Mouse (Mus musculus) CH12.LX (cell line): Measurements from ENCODE around the gene Zfp692. TPM values are rescaled to one million over a fixed set of nuclear protein-coding genes. Genes with fewer than 3 reads are reported as not detected.
A peak's percentile ranks its signal among the peaks of the same experiment; 100 is the strongest.

Experiments
- DNase-seq: peaks from one replicate; pipeline ENCODE4 v3.0.0-alpha.2; 2013; ENCODE audit errors: extremely low read depth
- H3K27ac ChIP-seq: 2 replicates; pipeline ENCODE4 v1.5.1; 2012; ENCODE audit warnings: low read depth, mild to moderate bottlenecking, control low read depth, moderate library complexity; ENCODE audit not compliant: insufficient read depth
- H3K27me3 ChIP-seq: replicated peaks from 2 replicates; pipeline ENCODE3; 2012; ENCODE audit warnings: inconsistent platforms
- H3K36me3 ChIP-seq, 2 experiments: replicated peaks in 1 of 2; 2 replicates each; pipeline versions ENCODE3 to v1.6.1; 2012; ENCODE audit warnings: inconsistent platforms in 1 of 2, low read length in 1 of 2, mild to moderate bottlenecking in 1 of 2, mixed read lengths in 1 of 2, moderate library complexity in 1 of 2; ENCODE audit not compliant: control insufficient read depth in 1 of 2, insufficient read depth in 1 of 2
- H3K4me1 ChIP-seq, 2 experiments: 2 replicates each; pipeline ENCODE4 v1.6.1; 2012; ENCODE audit warnings: inconsistent platforms in 1 of 2, moderate library complexity in 1 of 2; ENCODE audit not compliant: insufficient read depth in 2 of 2, control insufficient read depth in 1 of 2
- H3K4me2 ChIP-seq: 2 replicates; pipeline ENCODE4 v1.6.1; 2012; ENCODE audit warnings: low read depth, mild to moderate bottlenecking, control low read depth; ENCODE audit not compliant: poor library complexity, insufficient read depth, severe bottlenecking
- H3K4me3 ChIP-seq, 3 experiments: fragments of 150-350 bp in 1 of 3; sonication (generic) in 1 of 3; replicated peaks in 1 of 3; 2 replicates each; pipeline versions ENCODE3 to v1.5.1; 2011 to 2012; ENCODE audit warnings: low read depth in 2 of 3, low read length in 2 of 3, mild to moderate bottlenecking in 2 of 3, moderate library complexity in 2 of 3, control low read depth in 1 of 3, improper control_type of control experiment in 1 of 3, inconsistent platforms in 1 of 3, mixed read lengths in 1 of 3; ENCODE audit not compliant: poor library complexity in 1 of 3
- H3K79me2 ChIP-seq: replicated peaks from 2 replicates; pipeline ENCODE4 v1.6.1; 2012; ENCODE audit warnings: mild to moderate bottlenecking, moderate library complexity; ENCODE audit not compliant: control insufficient read depth, poor library complexity, insufficient read depth, severe bottlenecking; ENCODE audit errors: extremely low read depth
- H3K9ac ChIP-seq: 2 replicates; pipeline ENCODE4 v1.6.1; 2012; ENCODE audit warnings: low read depth, mild to moderate bottlenecking, control low read depth, moderate library complexity; ENCODE audit not compliant: insufficient read depth
- H3K9me3 ChIP-seq: replicated peaks from 2 replicates; pipeline ENCODE3; 2012; ENCODE audit warnings: low read length, inconsistent platforms, mixed read lengths
- BHLHE40 ChIP-seq: IDR thresholded peaks from 2 replicates; pipeline ENCODE4 v1.6.1; 2011; ENCODE audit warnings: mild to moderate bottlenecking, low read depth, low read length, improper control_type of control experiment
- CHD1 ChIP-seq: IDR thresholded peaks from 2 replicates; pipeline ENCODE4 v1.6.1; 2012; ENCODE audit warnings: low read depth, low read length, improper control_type of control experiment, inconsistent platforms
- CHD2 ChIP-seq: IDR thresholded peaks from 2 replicates; pipeline ENCODE4 v1.6.1; 2011; ENCODE audit warnings: low read length, improper control_type of control experiment
- CTCF ChIP-seq, 2 experiments: IDR thresholded peaks in 1 of 2; conservative IDR thresholded peaks in 1 of 2; 2 replicates each; pipeline ENCODE4 v1.5.1; 2011 to 2012; ENCODE audit warnings: low read depth in 2 of 2, low read length in 2 of 2, improper control_type of control experiment in 1 of 2, inconsistent platforms in 1 of 2, mild to moderate bottlenecking in 1 of 2, moderate library complexity in 1 of 2
- E2F4 ChIP-seq: IDR thresholded peaks from 2 replicates; pipeline ENCODE4 v1.6.1; 2011; ENCODE audit warnings: low read depth, low read length, improper control_type of control experiment; ENCODE audit not compliant: insufficient replicate concordance
- ELF1 ChIP-seq: IDR thresholded peaks from 2 replicates; pipeline ENCODE4 v1.6.1; 2014; ENCODE audit warnings: low read depth, mild to moderate bottlenecking, inconsistent platforms, low read length, improper control_type of control experiment
- EP300 ChIP-seq: IDR thresholded peaks from 2 replicates; pipeline ENCODE4 v1.6.1; 2011; ENCODE audit warnings: low read length, improper control_type of control experiment
- ETS1 ChIP-seq: conservative IDR thresholded peaks from 2 replicates; pipeline ENCODE4 v1.6.1; 2012; ENCODE audit warnings: low read depth, mild to moderate bottlenecking, inconsistent platforms, low read length, improper control_type of control experiment, moderate library complexity
- GABPA ChIP-seq: IDR thresholded peaks from 2 replicates; pipeline ENCODE4 v1.6.1; 2012; ENCODE audit warnings: low read depth, low read length, improper control_type of control experiment, inconsistent platforms; ENCODE audit not compliant: insufficient replicate concordance
- HCFC1 ChIP-seq: IDR thresholded peaks from 2 replicates; pipeline ENCODE4 v1.6.1; 2012; ENCODE audit warnings: low read depth, mild to moderate bottlenecking, inconsistent platforms, low read length, improper control_type of control experiment
- IRF4 ChIP-seq: IDR thresholded peaks from 2 replicates; pipeline ENCODE4 v1.6.1; 2014; ENCODE audit warnings: low read depth, mild to moderate bottlenecking, inconsistent platforms, low read length, improper control_type of control experiment
- JUN ChIP-seq: IDR thresholded peaks from 2 replicates; pipeline ENCODE4 v1.6.1; 2011; ENCODE audit warnings: low read depth, mild to moderate bottlenecking, low read length, improper control_type of control experiment, moderate library complexity; ENCODE audit not compliant: insufficient read depth
- JUND ChIP-seq: conservative IDR thresholded peaks from 2 replicates; pipeline ENCODE4 v1.6.1; 2011; ENCODE audit warnings: low read depth, low read length, improper control_type of control experiment
- KAT2A ChIP-seq: IDR thresholded peaks from 2 replicates; pipeline ENCODE4 v1.6.1; 2012; ENCODE audit warnings: low read length, improper control_type of control experiment, inconsistent platforms; ENCODE audit not compliant: insufficient replicate concordance
- MAFK ChIP-seq: IDR thresholded peaks from 2 replicates; pipeline ENCODE4 v1.6.1; 2011; ENCODE audit warnings: low read length, improper control_type of control experiment; ENCODE audit not compliant: insufficient replicate concordance
- MAX ChIP-seq: IDR thresholded peaks from 2 replicates; pipeline ENCODE4 v1.6.1; 2011; ENCODE audit warnings: low read length, improper control_type of control experiment
- MEF2A ChIP-seq: IDR thresholded peaks from 2 replicates; pipeline ENCODE4 v1.6.1; 2014; ENCODE audit warnings: low read depth, mild to moderate bottlenecking, inconsistent platforms, low read length, improper control_type of control experiment, borderline replicate concordance
- MXI1 ChIP-seq: IDR thresholded peaks from 2 replicates; pipeline ENCODE4 v1.6.1; 2011; ENCODE audit warnings: mild to moderate bottlenecking, low read depth, low read length, improper control_type of control experiment
- MYC ChIP-seq: IDR thresholded peaks from 2 replicates; pipeline ENCODE4 v1.6.1; 2011; ENCODE audit warnings: low read depth, mild to moderate bottlenecking, improper control_type of control experiment, low read length
- NELFE ChIP-seq: IDR thresholded peaks from 2 replicates; pipeline ENCODE4 v1.6.1; 2011; ENCODE audit warnings: low read depth, low read length, improper control_type of control experiment
- NRF1 ChIP-seq: IDR thresholded peaks from 2 replicates; pipeline ENCODE4 v1.6.1; 2014; ENCODE audit warnings: low read depth, mild to moderate bottlenecking, inconsistent platforms, low read length, improper control_type of control experiment, moderate library complexity
- PAX5 ChIP-seq: IDR thresholded peaks from 2 replicates; pipeline ENCODE4 v1.6.1; 2012; ENCODE audit warnings: low read length, inconsistent platforms, mixed read lengths
- POLR2A ChIP-seq: IDR thresholded peaks from 2 replicates; pipeline ENCODE4 v1.6.1; 2011; ENCODE audit warnings: low read depth, mild to moderate bottlenecking, improper control_type of control experiment, low read length
- POLR2AphosphoS2 ChIP-seq: IDR thresholded peaks from 2 replicates; pipeline ENCODE4 v1.6.1; 2011; ENCODE audit warnings: low read depth, low read length, improper control_type of control experiment
- RAD21 ChIP-seq: IDR thresholded peaks from 2 replicates; pipeline ENCODE4 v1.6.1; 2011; ENCODE audit warnings: low read depth, mild to moderate bottlenecking, low read length, improper control_type of control experiment, moderate library complexity
- RCOR1 ChIP-seq: conservative IDR thresholded peaks from 2 replicates; pipeline ENCODE4 v1.6.1; 2012; ENCODE audit warnings: low read depth, mild to moderate bottlenecking, inconsistent platforms, low read length, improper control_type of control experiment
- SIN3A ChIP-seq: IDR thresholded peaks from 2 replicates; pipeline ENCODE4 v1.6.1; 2012; ENCODE audit warnings: low read length, improper control_type of control experiment, inconsistent platforms
- SMC3 ChIP-seq: IDR thresholded peaks from 2 replicates; pipeline ENCODE4 v1.6.1; 2011; ENCODE audit warnings: low read depth, low read length, improper control_type of control experiment
- TBP ChIP-seq: conservative IDR thresholded peaks from 2 replicates; pipeline ENCODE4 v1.6.1; 2011; ENCODE audit warnings: low read depth, low read length, improper control_type of control experiment
- TCF12 ChIP-seq: IDR thresholded peaks from 2 replicates; pipeline ENCODE4 v1.6.1; 2014; ENCODE audit warnings: low read depth, mild to moderate bottlenecking, inconsistent platforms, low read length, improper control_type of control experiment
- UBTF ChIP-seq: IDR thresholded peaks from 2 replicates; pipeline ENCODE4 v1.6.1; 2012; ENCODE audit warnings: low read depth, mild to moderate bottlenecking, inconsistent platforms, low read length, improper control_type of control experiment, moderate library complexity
- USF2 ChIP-seq: conservative IDR thresholded peaks from 2 replicates; pipeline ENCODE4 v1.6.1; 2011; ENCODE audit warnings: low read depth, low read length, improper control_type of control experiment
- ZC3H11A ChIP-seq: IDR thresholded peaks from 2 replicates; pipeline ENCODE4 v1.6.1; 2012; ENCODE audit warnings: low read depth, mild to moderate bottlenecking, inconsistent platforms, low read length, improper control_type of control experiment
- ZKSCAN1 ChIP-seq: IDR thresholded peaks from 2 replicates; pipeline ENCODE4 v1.6.1; 2012; ENCODE audit warnings: low read depth, inconsistent platforms, low read length, improper control_type of control experiment, borderline replicate concordance
- ZMIZ1 ChIP-seq: IDR thresholded peaks from 2 replicates; pipeline ENCODE4 v1.6.1; 2012; ENCODE audit warnings: low read depth, mild to moderate bottlenecking, inconsistent platforms, low read length, improper control_type of control experiment
- ZNF384 ChIP-seq: IDR thresholded peaks from 2 replicates; pipeline ENCODE4 v1.6.1; 2012; ENCODE audit warnings: low read depth, low read length, improper control_type of control experiment, inconsistent platforms
- dilution Hi-C: fragments of 300-500 bp; cut with MboI; formaldehyde crosslinking; loops from 2 replicates; pipeline ENCODE4 v1.14.3; 2020; ENCODE audit warnings: low sequenced_read_pairs; ENCODE audit not compliant: extremely low pct_unique_long_range_greater_than_20kb, extremely low pct_ligation_motif_present
- in situ Hi-C: fragments of 300-500 bp; cut with MboI; formaldehyde crosslinking; loops from 3 replicates; pipeline ENCODE4 v1.14.3; 2019; ENCODE audit warnings: low sequenced_read_pairs, low pct_ligation_motif_present, low pct_unique_long_range_greater_than_20kb, mixed read lengths
- polyA plus RNA-seq: library from polyadenylated mRNA; unstranded; fragments of >175 nt; gene quantifications from 2 replicates; pipeline ENCODE4 v1.2.1, GENCODE M21; 2012; ENCODE audit warnings: low read depth; ENCODE audit not compliant: insufficient read length
- total RNA-seq, 2 experiments: library from RNA; depleted of rRNA; stranded (reverse); fragments of 300-350 nt in 1 of 2; fragments of >200 nt in 1 of 2; gene quantifications; 2 replicates each; pipeline ENCODE4 v1.2.3; 2012 to 2014

Zfp692 gene
- total and polyA plus RNA-seq, 3 experiments = 13.1 to 18.7 (median 17.7) TPM

DNA sequence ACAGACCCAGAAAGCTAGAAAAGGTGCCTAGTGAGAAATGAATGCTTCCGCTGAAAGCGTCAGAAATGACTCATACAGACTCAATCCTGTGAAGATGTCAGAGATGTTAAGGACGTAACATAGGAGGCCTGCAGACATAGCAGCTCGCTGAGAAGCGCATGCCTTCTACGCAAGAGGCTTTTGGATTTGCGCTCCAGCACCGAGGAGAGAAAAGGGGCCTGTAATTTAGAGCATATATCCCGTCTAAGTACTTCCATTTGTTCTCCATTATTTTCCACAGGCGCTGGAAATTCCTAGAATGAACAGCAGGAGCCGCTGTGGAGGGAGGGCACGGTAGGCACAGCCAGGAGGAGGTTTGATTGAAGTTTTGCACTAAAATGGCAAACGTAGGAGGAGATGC, 5.8 kb upstream of the Zfp692 start:
- H3K9me3 ChIP-seq = no peaks in the 10 kb centered on the region
- peaks cover 2 to 22% of the 10 kb centered on the region in 2 experiments; a peak in 2 of 4 replicates for H3K4me1 ChIP-seq
- peak; percentile 82 for DNase-seq
- dilution Hi-C loops (no loop called here), in situ Hi-C loops (loop anchor here (10.0 kb wide), 2 partner anchors 116 to 346 kb away; no protein-coding TSS in a partner anchor)
- H3K9ac ChIP-seq = peak overlapping the region; percentile 38
- peaks cover 30% of the 10 kb centered on the region for H3K27me3 ChIP-seq
- no peaks in the 10 kb centered on the region for H3K79me2 ChIP-seq
- H3K4me2 ChIP-seq = peak overlapping the region; percentile 37
- H3K36me3 ChIP-seq = no peaks in the 10 kb centered on the region
- peak; percentile 71 for TF ChIP-seq MXI1
- peak; percentile 77; the same call in 1 of the 2 replicates for TF ChIP-seq TBP
- peak; percentile 46 for TF ChIP-seq HCFC1
- peak; percentile 61; the same call in 1 of the 2 replicates for TF ChIP-seq ETS1
- TF ChIP-seq PAX5 = no peak
- TF ChIP-seq BHLHE40 = peak; percentile 55; the same call in 1 of the 2 replicates
- TF ChIP-seq JUND = peak; percentile 98
- TF ChIP-seq ZC3H11A = no peak
- no peak for TF ChIP-seq POLR2AphosphoS2
- peak; percentile 89 for TF ChIP-seq EP300
- peak; percentile 71 for TF ChIP-seq MAX
- TF ChIP-seq NRF1 = peak; percentile 56
- peak; percentile 95 for TF ChIP-seq JUN
- peak; percentile 51 for TF ChIP-seq SMC3
- peak; percentile 65 for TF ChIP-seq MEF2A
- TF ChIP-seq ZMIZ1 = no peak
- TF ChIP-seq SIN3A = no peak; the same call in 1 of the 2 replicates
- TF ChIP-seq MYC = peak; percentile 55; the same call in 1 of the 2 replicates
- TF ChIP-seq ZKSCAN1 = no peak
- TF ChIP-seq CTCF (conservative IDR thresholded peaks at IDR 0.05 in 1 of 2, IDR thresholded peaks at IDR 0.05 in 1 of 2; ENCODE audit: low read depth in 2 of 2, low read length in 2 of 2) = peak; percentile 83 to 94
- peak; percentile 69; the same call in 1 of the 2 replicates for TF ChIP-seq UBTF
- TF ChIP-seq TCF12 = 0 out of 2 replicates have a peak, but pooled peaks have one; percentile 9
- peak; percentile 18 for TF ChIP-seq RAD21
- no peak for TF ChIP-seq USF2
- peak; percentile 36; the same call in 1 of the 2 replicates for TF ChIP-seq GABPA
- peak; percentile 98 for TF ChIP-seq IRF4
- TF ChIP-seq ELF1 = peak; percentile 62
- no peak for TF ChIP-seq ZNF384
- no peak for TF ChIP-seq POLR2A
- TF ChIP-seq KAT2A = 0 out of 2 replicates have a peak, but pooled peaks have one; percentile 17
- 0 out of 2 replicates have a peak, but pooled peaks have one; percentile 51 for TF ChIP-seq CHD2
- peak; percentile 65; the same call in 1 of the 2 replicates for TF ChIP-seq CHD1
- TF ChIP-seq RCOR1 = peak; percentile 89
- peak; percentile 33; the same call in 1 of the 2 replicates for TF ChIP-seq NELFE
- peak; percentile 27; the same call in 1 of the 2 replicates for TF ChIP-seq MAFK
- 0 out of 2 replicates have a peak, but pooled peaks have one; percentile 38 for TF ChIP-seq E2F4
- TF ChIP-seq, all 38 proteins: peak for 27
- peak overlapping the region; percentile 39 to 57 (median 51) for H3K4me3 ChIP-seq
- H3K27ac ChIP-seq = no peak overlapping the region
